ENCODE assay signal across 26 mouse cellular contexts in the genomic region with DNA sequence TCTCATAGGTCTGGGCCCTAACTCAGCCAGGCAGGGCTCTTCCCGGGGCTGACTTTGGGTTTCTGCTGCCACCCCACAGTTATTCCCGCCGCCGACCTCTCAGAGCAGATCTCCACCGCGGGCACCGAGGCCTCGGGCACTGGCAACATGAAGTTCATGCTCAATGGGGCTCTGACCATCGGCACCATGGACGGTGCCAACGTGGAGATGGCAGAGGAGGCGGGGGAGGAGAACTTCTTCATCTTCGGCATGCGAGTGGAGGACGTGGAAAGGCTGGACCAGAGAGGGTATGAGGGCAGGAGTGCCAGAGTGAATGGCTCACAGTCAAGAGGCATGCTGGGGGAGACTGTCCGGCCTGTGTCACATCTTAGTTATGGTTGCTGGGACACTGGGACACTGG. TPM values are rescaled to one million over a fixed set of nuclear protein-coding genes. Genes with fewer than 3 reads are reported as not detected.
"Had no signal": no experiment of that assay in that cellular context is flagged by ENCODE, and none has a peak within 500 bp of the region (broad histone marks: within the 10 kb centered on the region; RNA-seq: fewer than 3 reads in every experiment).

No protein-coding gene starts in this region.

- H3K27me3 ChIP-seq: heart, embryonic 15.5 days; intestine, embryonic 15.5 days had no signal

- H3K9me3 ChIP-seq: heart, embryonic 13.5 days; heart, embryonic 15.5 days; hindbrain, embryonic 10.5 days; hindbrain, embryonic 12.5 days; intestine, embryonic 15.5 days; limb, embryonic 10.5 days; limb, embryonic 12.5 days; liver, embryonic 13.5 days had no signal

- DNase-seq: gastrocnemius, postnatal 10 days; gastrocnemius, postnatal 25 days; heart, postnatal 14 days; heart, postnatal 4 days; kidney, adult 18-20 months; kidney, adult 8-10 months; kidney, postnatal 10 days; liver; liver, embryonic 13.5 days had no signal

- ATAC-seq: hindbrain, embryonic 16.5 days; inflammation-experienced regulatory T-cells, adult 6 months; intestine, embryonic 15.5 days; intestine, postnatal 0 days had no signal

- H3K27ac ChIP-seq: heart, adult 2 months; heart, embryonic 13.5 days; heart, embryonic 15.5 days; hindbrain, embryonic 10.5 days; hindbrain, embryonic 12.5 days; hindbrain, embryonic 14.5 days; intestine, embryonic 15.5 days; layer of hippocampus, adult 2 months; left cerebral cortex, adult 2 months; limb, embryonic 10.5 days; limb, embryonic 12.5 days; liver, embryonic 13.5 days had no signal

- H3K4me3 ChIP-seq: heart, adult 2 months; heart, embryonic 13.5 days; heart, embryonic 15.5 days; hindbrain, embryonic 10.5 days; hindbrain, embryonic 12.5 days; intestine, embryonic 15.5 days; layer of hippocampus, adult 2 months; left cerebral cortex, adult 2 months; limb, embryonic 10.5 days; limb, embryonic 12.5 days; liver, embryonic 13.5 days had no signal

- H3K4me2 ChIP-seq: heart, embryonic 11.5 days; heart, embryonic 13.5 days; heart, embryonic 15.5 days; hindbrain, embryonic 12.5 days; hindbrain, embryonic 14.5 days; intestine, embryonic 15.5 days; limb, embryonic 12.5 days; liver, embryonic 11.5 days; liver, embryonic 13.5 days had no signal

- H3K9ac ChIP-seq: heart, embryonic 13.5 days; heart, embryonic 15.5 days; hindbrain, embryonic 12.5 days; hindbrain, embryonic 14.5 days; intestine, embryonic 15.5 days; limb, embryonic 12.5 days; liver, embryonic 13.5 days had no signal

- H3K36me3 ChIP-seq: hindbrain, embryonic 12.5 days; intestine, embryonic 15.5 days; limb, embryonic 10.5 days; limb, embryonic 12.5 days; liver, embryonic 13.5 days had no signal

RNA-seq across cellular contexts. Expression of a gene that starts 24.9 kb away (rescaled TPM):
- total RNA-seq: granulocyte monocyte progenitor cell, adult 5-6 weeks had no signal
